In the genomic region with DNA sequence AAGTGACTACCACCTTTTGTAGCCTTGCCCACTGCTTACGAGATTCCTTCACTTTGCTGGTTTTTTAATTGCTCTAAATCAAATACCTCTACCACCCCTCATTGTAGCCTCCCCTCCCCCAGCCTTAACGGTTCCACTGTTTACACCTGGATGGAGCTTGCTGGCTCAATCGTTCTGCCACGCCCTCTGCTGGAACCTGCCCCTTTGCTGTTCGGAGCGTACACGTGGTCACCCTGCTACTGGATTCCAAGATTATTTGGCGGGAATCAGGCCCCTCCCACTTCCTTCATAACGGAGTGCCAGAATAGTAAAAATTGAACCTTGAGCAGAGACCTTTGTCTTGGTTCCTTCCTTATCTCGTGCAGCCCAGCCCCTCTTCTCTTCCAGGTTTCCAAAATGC, we compare ENCODE assay signal across 8 mouse cellular contexts.
DNase-seq lines count a peak whose midpoint lies in the region; ATAC-seq and TF ChIP-seq lines count a peak whose summit lies in the region.
"Not testable (repeated sequence)": the region's sequence is repeated elsewhere in the genome, so short reads cannot be mapped to it uniquely, and the experiment has no call there.

No protein-coding gene starts in this region.

- peaks cover 21% of the 10 kb centered on the region for H3K27me3 ChIP-seq in forebrain, embryonic 10.5 days (ENCODE audit: poor library complexity, severe bottlenecking)
- H3K27me3 ChIP-seq in heart, embryonic 10.5 days (ENCODE audit: insufficient read depth, poor library complexity, severe bottlenecking): not testable (repeated sequence)
- H3K27me3 ChIP-seq in intestine, embryonic 14.5 days (replicated peaks; ENCODE audit: control insufficient read depth, insufficient read depth, low read length): peaks cover 16% of the 10 kb centered on the region
- peaks cover 13% of the 10 kb centered on the region; the same call in 1 of the 2 replicates for H3K27me3 ChIP-seq in lung, embryonic 14.5 days (ENCODE audit: insufficient read depth, low read length)

- not testable (repeated sequence) for H3K4me3 ChIP-seq in forebrain, embryonic 10.5 days; heart, embryonic 10.5 days; intestine, embryonic 14.5 days (ENCODE audit: low read depth, low read length); lung, embryonic 14.5 days (ENCODE audit: low read depth, low read length)

- H3K4me2 ChIP-seq in intestine, embryonic 14.5 days (ENCODE audit: low read length); lung, embryonic 14.5 days: not testable (repeated sequence)

- not testable (repeated sequence) for H3K9ac ChIP-seq in intestine, embryonic 14.5 days (ENCODE audit: low read length); lung, embryonic 14.5 days

- TF ChIP-seq CTCF in lung, embryonic 14.5 days (IDR thresholded peaks at IDR 0.05; ENCODE audit: low read depth): not testable (repeated sequence)

- ATAC-seq in intestine, embryonic 14.5 days (replicated peaks; ENCODE audit: low FRiP score, low TSS enrichment, low read depth); lung, embryonic 14.5 days (ENCODE audit: insufficient read depth): not testable (repeated sequence)

- H3K9me3 ChIP-seq in forebrain, embryonic 10.5 days: peaks cover 11% of the 10 kb centered on the region; the same call in 1 of the 2 replicates
- H3K9me3 ChIP-seq in heart, embryonic 10.5 days; intestine, embryonic 14.5 days (ENCODE audit: control insufficient read depth, low read length); lung, embryonic 14.5 days (ENCODE audit: low read depth, low read length): not testable (repeated sequence)

- H3K36me3 ChIP-seq in forebrain, embryonic 10.5 days (replicated peaks); heart, embryonic 10.5 days; intestine, embryonic 14.5 days (ENCODE audit: control insufficient read depth, insufficient read depth, low read length); lung, embryonic 14.5 days (ENCODE audit: insufficient read depth): not testable (repeated sequence)

- H3K27ac ChIP-seq in forebrain, embryonic 10.5 days; heart, embryonic 10.5 days; intestine, embryonic 14.5 days (ENCODE audit: low read depth); lung, embryonic 14.5 days (ENCODE audit: low read depth): not testable (repeated sequence)

- peak; percentile 6 for DNase-seq in embryo, embryonic 10 days (ENCODE audit: low spot score)
- peak; percentile 13 for DNase-seq in forebrain, embryonic 10.5 days (ENCODE audit: extremely low spot score, low spot score)
- peak; percentile 59 for DNase-seq in heart, embryonic 10.5 days (ENCODE audit: low spot score)
- DNase-seq in intestine, embryonic 14.5 days (ENCODE audit: low spot score): peak; percentile 46
- DNase-seq in liver: peak; percentile 3
- DNase-seq in lung, embryonic 14.5 days: peak; percentile 0
- DNase-seq in spleen, postnatal 4 days (ENCODE audit: low spot score in 2 of 2): peak; percentile 7 to 45
- DNase-seq in testis, postnatal 14 days (ENCODE audit: low spot score): peak; percentile 2

- H3K4me1 ChIP-seq in forebrain, embryonic 10.5 days; heart, embryonic 10.5 days; intestine, embryonic 14.5 days (replicated peaks; ENCODE audit: control insufficient read depth, insufficient read depth, low read length); lung, embryonic 14.5 days (ENCODE audit: insufficient read depth): not testable (repeated sequence)

- 44% methylated on average over 10 of the region's 10 CpGs for WGBS in forebrain, embryonic 10.5 days
- 30% methylated on average over 10 of the region's 10 CpGs for WGBS in heart, embryonic 10.5 days
- WGBS in intestine, embryonic 14.5 days: 31% methylated on average over 10 of the region's 10 CpGs
- WGBS in lung, embryonic 14.5 days: 25% methylated on average over 10 of the region's 10 CpGs

Comparison
In these comparisons a context has a peak if more than half of its experiments do, and no peak if none do; other contexts are left out.
1. DNase-seq: peak in every context shown above with its lines; median percentile 59 in heart, embryonic 10.5 days; 46 in intestine, embryonic 14.5 days; 26 in spleen, postnatal 4 days; 13 in forebrain, embryonic 10.5 days; 6 in embryo, embryonic 10 days; 3 in liver; 2 in testis, postnatal 14 days; 0 in lung, embryonic 14.5 days.